Mouse (Mus musculus) cortical plate, adult 2 months (tissue): ENCODE measurements around the gene Cttnbp2nl.

Source experiments
- CTCF ChIP-seq: fragments of 200-500 bp; IDR thresholded peaks from 2 replicates; pipeline ENCODE4 v1.5.1; 2011; ENCODE audit warnings: mild to moderate bottlenecking, control low read depth, low read length; ENCODE audit not compliant: insufficient read depth; ENCODE audit errors: extremely low read depth
- POLR2A ChIP-seq: fragments of 200-500 bp; IDR thresholded peaks from 2 replicates; pipeline ENCODE4 v1.6.1; 2011; ENCODE audit warnings: mild to moderate bottlenecking, low read length, control low read depth; ENCODE audit not compliant: insufficient read depth; ENCODE audit errors: extremely low read depth

- TF ChIP-seq CTCF = no peak
- no peak for TF ChIP-seq POLR2A
Measured at GRCm38 (mm10) chr3:104961066-104962059, 91.6 kb downstream of the Cttnbp2nl start, which contains the start of gene Wnt2b.
